Mouse (Mus musculus) thymus, postnatal 36 days (tissue): ENCODE results near the gene Cmah.
A peak's percentile ranks its signal among the peaks of the same experiment; 100 is the strongest.

ENCODE experiments used
- DNase-seq, 2 experiments: peaks; one replicate each; pipeline ENCODE4 v3.0.0; 2022; ENCODE audit warnings: mixed read lengths in 2 of 2

Gene Cmah

DNA sequence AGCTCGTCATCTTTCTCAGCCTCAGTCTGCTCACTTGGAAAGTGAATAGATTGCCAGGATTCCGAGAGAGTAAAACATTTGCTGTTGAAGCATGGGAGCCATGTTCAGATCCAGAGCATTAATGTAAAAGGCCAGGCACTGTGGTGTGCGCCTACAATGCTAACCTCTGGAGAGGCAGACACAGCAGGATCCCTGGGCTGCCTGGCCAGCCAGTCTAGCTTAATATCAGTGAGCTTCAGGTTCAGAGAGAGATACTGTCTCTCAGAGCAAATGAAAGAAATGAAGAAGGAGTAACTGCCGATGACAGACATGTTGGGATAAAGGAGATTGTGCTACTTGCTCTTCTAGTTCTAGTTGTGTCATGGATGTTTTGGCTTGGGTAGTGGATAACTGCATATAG, 91.6 kb downstream of the Cmah start:
- no peak for DNase-seq

DNA sequence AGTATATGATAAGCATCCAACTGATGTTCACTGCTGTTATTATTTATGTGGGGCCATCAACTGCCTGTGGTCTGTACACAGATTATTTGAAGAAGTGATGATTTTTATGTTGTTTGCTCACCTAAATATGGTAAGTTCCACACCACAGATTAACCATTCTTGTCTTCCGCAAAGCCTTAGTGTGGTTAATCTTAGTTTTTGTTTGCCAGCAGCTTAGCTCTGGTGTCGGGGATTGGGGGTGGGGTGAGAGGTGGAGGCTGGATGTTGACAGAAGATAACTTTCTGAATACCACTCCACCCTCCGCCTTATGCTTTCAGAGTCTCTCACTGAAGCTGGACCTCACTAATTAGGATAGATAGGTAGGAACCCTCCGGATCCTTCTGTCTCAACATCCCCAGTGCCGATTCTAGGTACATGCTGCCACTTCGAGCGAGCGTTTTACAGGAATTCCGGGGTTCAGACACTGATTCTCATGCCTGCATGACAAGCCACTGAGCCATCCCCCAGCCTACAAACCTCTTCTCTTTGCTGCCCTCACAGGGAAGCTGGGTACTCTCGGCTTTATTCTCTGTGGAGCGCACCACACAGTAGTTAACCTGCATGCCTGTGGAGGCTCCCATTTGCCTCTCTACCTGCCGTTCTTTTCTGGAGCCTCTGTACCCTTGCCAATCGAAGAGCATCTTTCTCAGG, 92.5 kb downstream of the Cmah start:
- DNase-seq = peak in 1 of 2 experiments; percentile 53

- DNase-seq = no peak
Measured at GRCm38 (mm10) chr13:24421987-24422386, 94.8 kb downstream of the Cmah start.

- DNase-seq = no peak
Measured at GRCm38 (mm10) chr13:24430215-24430614, 103.0 kb downstream of the Cmah start.

DNA sequence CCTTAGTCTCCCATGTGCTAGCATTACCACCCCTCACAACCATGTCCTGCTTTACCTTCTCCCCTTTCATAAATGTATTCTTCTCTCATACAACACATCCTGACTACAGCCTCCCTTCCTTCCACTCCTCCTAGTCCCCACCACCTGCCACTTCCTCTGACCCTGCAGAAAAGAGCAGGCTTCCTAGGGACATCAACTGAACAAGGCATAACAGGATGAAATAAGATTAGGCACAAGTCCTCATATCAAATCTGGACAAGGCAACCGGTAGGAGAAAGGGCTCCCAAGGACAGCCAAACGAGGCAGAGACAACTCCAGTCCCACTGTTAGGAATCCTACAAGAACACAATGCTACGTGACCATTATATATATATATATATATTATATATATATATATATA, 104.4 kb downstream of the Cmah start:
- DNase-seq = no peak

DNA sequence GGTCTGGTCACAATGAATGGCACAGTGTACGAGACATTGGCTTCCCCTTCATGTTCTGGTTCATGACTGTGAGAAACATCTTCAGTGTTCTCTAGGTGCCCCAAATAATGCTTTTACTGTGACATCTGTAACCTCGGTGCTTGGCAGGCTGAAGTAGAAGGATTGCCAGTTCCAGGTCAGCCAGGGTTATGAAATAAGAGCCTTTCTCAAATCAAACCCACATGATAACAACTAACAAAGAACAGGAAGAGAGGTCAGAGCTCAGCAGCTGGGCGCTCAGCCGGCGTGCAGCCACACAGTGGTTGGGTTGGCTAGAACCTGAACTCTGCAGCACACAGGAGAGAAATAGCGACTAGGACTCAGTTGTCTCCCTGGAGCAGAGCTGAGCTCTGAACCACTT, 115.1 kb downstream of the Cmah start:
- no peak for DNase-seq

DNA sequence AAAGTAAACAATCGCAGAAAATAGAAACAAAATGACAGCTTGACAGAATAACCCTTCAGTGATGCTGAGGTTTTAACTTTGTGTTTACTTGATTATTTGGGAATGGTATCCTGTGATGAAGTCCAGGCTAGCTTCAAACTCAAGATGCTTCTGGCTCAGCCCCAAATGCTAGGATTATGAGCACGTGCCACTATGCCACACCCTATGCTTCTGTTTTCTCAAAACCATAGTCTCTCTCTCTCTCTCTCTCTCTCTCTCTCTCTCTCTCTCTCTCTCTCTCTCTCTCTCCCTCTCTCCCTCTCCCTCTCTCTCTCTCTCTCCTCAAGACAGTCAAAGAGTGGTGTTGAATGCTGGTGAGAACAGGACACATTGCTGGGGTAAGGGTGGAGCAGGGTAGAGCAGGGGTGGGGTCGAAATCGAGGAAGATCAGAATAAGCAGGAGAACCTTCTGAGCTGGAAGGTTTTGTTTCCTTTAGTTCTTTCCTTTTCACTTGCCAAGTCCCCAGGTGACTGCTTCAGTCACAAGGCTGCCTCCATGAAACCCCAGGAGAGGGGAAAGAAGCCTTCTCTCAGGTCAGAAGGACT, 116.7 kb downstream of the Cmah start:
- DNase-seq = no peak

- DNase-seq = no peak
Measured at GRCm38 (mm10) chr13:24444709-24445108, 117.5 kb downstream of the Cmah start.

DNA sequence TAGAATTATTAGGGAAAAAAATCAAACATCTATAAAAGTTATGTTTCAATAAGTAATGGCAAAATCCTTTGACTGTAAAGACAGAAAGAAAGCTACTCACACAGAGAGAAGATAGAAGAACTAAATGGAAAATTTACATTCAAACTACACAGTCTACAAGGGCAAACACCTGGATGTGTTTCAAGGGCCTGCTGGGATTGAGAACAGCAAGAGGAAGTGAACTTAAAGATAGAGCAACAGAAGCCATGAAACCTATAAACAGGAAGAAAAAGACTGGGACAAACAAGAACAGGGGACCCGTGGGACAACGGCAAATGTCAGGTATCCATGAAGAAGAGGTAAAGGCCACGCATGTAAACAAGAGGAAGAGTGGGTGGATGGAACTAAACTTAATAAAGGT, 118.0 kb downstream of the Cmah start:
- no peak for DNase-seq

- DNase-seq = no peak
Measured at GRCm38 (mm10) chr13:24446081-24446480, 118.9 kb downstream of the Cmah start.

GRCm38 (mm10) chr13:24447043-24447442, 119.8 kb downstream of the Cmah start:
- no peak for DNase-seq

GRCm38 (mm10) chr13:24448578-24448977, 121.4 kb downstream of the Cmah start:
- no peak for DNase-seq

- no peak for DNase-seq
Measured at GRCm38 (mm10) chr13:24451455-24451854, 124.3 kb downstream of the Cmah start.

DNA sequence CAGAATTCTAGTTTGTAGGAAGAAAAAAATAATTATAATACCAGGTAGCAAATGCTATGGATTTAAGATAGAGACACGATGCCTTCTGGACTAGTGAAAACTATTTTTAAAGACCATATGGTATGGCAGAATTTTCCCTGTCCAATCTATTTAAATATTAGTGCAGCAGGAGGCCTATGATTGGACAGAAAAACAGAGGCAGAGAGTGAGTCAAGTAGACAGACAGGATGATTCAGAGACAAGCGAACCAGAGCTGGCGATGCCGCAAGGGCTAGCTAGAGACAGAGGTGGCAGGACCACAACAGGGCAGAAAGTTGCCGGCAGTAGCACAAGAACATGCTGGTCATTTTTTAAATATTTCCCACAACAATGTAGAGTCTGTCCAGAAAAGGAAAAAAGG, 126.5 kb downstream of the Cmah start:
- DNase-seq = no peak

- DNase-seq = no peak
Measured at GRCm38 (mm10) chr13:24456385-24456784, 129.2 kb downstream of the Cmah start.

DNA sequence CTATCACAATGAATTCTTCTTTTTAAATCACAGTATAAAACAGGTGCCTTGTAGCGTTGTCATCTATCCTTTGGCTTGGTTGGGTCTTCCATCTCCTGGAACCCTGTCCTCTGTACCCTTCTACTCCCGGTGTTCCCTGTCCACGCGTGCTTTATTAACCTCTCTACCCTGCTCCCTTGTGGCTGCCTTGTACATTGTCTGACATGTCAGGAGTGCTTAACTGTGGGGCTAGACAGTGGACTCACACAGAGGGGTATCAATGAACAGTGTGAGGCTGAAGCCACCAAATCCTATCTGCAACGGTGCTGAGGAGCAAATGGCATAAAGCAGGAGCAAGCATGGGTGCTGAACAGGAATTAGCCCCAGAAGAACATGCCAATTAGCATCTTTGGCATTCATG, 133.3 kb downstream of the Cmah start:
- no peak for DNase-seq

- DNase-seq = no peak
Measured at GRCm38 (mm10) chr13:24463767-24464166, 136.6 kb downstream of the Cmah start.

GRCm38 (mm10) chr13:24466027-24466426, 138.8 kb downstream of the Cmah start:
- DNase-seq = no peak

- no peak for DNase-seq
Measured at GRCm38 (mm10) chr13:24467806-24468205, 140.6 kb downstream of the Cmah start.

GRCm38 (mm10) chr13:24477564-24477963, 150.4 kb downstream of the Cmah start:
- DNase-seq = no peak

GRCm38 (mm10) chr13:24479516-24479915, 152.3 kb downstream of the Cmah start:
- DNase-seq = no peak

DNA sequence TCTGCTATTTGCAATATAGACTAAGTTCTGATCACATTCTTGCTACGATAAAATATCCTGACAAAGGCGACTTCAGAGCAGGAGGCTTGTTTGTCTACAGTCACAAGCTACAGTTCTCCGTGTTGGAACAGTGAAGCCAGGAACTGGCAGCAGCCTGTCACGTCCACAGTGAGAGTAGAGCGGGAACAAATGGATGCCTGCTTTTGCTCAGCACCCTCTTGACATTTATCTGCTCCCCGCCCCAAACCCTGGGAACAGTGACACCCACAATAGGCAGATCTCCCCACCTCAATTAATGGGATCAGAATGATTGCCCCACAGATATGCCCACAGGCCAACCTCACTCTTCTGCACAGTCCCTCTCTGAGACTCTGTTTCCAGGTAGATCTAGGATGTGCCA, 153.6 kb downstream of the Cmah start:
- no peak for DNase-seq

- DNase-seq = peak; percentile 34 to 41
Measured at GRCm38 (mm10) chr13:24481615-24482295, 154.6 kb downstream of the Cmah start.

- DNase-seq = no peak
Measured at GRCm38 (mm10) chr13:24483691-24484090, 156.5 kb downstream of the Cmah start.
